Mouse (Mus musculus) erythroblast, embryonic 14.5 days (primary cell): ENCODE measurements around the gene Prl2c3.

Source experiments
- GATA1 ChIP-seq: IDR thresholded peaks from 2 replicates; pipeline ENCODE4 v1.6.1; 2012; ENCODE audit warnings: low read length, inconsistent platforms, mixed read lengths
- TAL1 ChIP-seq: IDR thresholded peaks from 3 replicates; pipeline ENCODE4 v1.6.1; 2012; ENCODE audit warnings: low read length, inconsistent platforms, mixed read lengths

- TF ChIP-seq GATA1 (no peak), TAL1 (no peak)
Observed at GRCm38 (mm10) chr13:12829031-12829430, 29.2 kb upstream of the Prl2c3 start.
